Mouse (Mus musculus): ENCODE results near the gene Aen.

Aen gene

DNA sequence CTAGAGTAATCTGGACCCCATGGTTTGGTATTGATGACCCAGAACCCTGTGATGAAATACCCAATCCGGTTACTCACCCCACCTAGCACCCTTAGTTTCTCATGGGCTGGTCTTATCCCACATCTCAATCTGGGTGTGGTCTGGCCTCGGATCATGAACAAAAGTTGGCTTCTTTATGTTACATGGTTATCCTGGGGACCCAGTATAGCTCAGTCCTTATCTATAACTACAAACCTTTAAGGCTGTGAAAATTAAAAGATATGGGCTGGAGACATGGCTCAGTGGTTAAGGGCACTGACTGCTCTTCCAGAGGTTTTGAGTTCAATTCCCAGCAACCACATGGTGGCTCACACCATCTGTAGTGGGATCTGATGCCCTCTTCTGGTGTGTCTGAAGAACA is 46.9 kb downstream of the Aen start:
- DNase-seq: no peak

DNA sequence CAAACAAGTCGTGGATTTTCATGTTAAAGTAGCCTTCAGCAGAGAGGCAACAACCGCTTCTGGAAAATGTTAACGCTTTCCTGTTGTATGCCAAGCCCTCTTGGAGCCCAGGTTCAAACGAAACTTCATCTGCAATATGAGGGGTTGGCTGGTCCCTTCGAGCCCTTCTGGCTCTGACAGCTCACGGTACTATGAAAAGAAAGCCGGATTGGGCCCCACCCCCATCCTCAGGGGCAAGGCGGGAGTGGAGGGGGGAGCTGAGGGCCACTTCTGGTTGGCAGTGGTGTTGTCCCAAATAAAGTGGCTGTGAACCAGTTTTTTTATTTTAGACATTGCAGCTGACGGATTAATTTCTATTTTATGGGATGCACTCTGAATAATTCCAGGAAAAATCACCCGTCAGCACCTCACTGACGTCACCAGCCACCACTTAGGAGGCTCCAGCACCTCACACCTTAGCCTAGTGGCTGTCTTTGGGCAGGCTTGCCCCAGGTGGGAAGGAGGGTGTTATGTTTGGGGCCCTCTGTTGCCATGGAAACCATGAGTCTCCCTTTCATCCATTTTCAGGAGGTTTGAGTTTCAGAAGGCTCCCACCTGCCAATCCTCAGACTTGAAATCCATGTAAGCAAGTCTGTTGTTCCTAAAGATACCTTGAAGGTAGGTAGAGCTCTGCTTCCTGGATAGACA is 58.4 kb downstream of the Aen start:
- no peak for DNase-seq

DNA sequence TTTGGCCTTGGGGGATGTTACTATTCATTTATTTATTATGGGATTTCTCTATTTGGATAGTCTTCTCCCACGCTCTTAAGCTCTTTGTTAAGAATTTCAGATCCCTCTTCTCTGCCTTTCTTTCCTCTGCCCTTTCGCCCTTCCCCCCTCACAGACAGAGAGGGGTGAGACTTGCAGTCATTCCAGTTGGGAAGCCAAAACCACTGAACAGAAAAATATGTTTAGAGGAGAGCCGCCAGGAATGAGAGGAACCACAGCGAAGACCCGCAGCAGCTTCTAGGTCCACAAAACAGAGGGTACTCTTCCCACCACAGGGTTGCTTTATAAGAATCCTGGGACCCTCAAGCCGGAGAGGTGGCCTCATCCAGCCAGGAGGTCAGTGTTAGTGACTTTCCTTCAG is 59.0 kb downstream of the Aen start:
- DNase-seq: no peak

DNA sequence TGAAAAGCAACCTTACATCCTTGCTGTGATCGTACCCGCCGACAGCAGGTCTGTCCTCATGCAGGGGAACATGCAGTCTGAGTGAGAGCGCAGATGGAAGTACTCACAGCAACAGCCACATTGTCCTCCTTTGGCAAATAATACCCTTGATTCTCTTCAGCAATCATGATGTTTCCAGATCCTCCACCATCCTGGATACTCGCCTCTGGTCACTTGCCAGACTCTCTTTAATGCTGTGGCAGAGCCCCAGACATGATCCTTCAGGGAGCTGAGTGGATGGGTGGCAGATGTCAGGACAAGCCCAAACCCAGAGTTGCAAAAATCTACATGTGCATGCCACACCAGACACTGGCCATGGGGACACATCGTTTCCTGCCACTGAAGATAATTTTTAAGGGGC is 59.4 kb downstream of the Aen start:
- no peak for DNase-seq

DNA sequence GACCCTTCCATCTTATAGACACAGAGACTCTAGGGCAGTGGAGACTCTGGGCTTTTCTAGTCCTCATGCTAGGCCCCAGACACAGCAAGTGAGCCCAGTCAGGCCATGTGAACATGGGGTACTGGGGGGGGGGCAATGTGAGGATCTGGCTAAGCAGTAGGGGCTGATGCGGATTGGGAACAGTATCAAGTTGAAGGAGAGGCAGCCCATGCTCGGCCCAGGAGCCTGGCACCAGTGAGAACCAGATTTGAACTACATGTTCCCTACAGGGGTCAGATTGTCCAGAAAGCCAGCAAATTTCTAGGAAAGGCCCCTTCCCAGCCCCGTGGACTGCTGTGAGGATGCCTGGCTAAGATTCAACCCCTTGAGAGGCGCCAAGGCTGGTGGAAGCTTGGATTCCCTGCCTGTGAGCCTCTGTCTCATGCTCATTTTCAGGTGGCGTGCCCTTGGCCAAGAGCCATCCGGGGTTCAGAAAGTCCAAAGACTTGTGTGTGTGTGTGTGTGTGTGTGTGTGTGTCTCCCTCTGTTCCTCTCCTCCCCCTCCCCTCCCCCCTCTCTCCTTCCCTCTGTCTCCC is 62.9 kb downstream of the Aen start:
- DNase-seq: peak; percentile 30
